Comparison of ENCODE assay signal across 8 mouse cellular contexts in genomic region chr2:92012768-92013445, GRCm38 (mm10). TPM values are rescaled to one million over a fixed set of nuclear protein-coding genes. Genes with fewer than 3 reads are reported as not detected.
A peak's percentile ranks its signal among the peaks of the same experiment; 100 is the strongest.
DNase-seq lines count a peak whose midpoint lies in the region; ATAC-seq and TF ChIP-seq lines count a peak whose summit lies in the region.

No protein-coding gene starts in this region.

- no peak for TF ChIP-seq EP300 in lung, postnatal 0 days (IDR thresholded peaks at IDR 0.05)
- TF ChIP-seq EP300 in liver, postnatal 0 days (IDR thresholded peaks at IDR 0.05; ENCODE audit: low read depth), result no peak

- no peak overlapping the region for H3K4me2 ChIP-seq in lung, postnatal 0 days (replicated peaks; ENCODE audit: low read depth, low read length)
- no peak overlapping the region for H3K4me2 ChIP-seq in liver, postnatal 0 days (ENCODE audit: low read depth, low read length)

- no peak for TF ChIP-seq CTCF in lung, postnatal 0 days (IDR thresholded peaks at IDR 0.05)
- no peak for TF ChIP-seq CTCF in liver, postnatal 0 days (IDR thresholded peaks at IDR 0.05; ENCODE audit: low read depth)

- H3K9ac ChIP-seq in lung, postnatal 0 days (replicated peaks; ENCODE audit: low read depth), result 0 out of 2 replicates have a peak overlapping the region, but pooled peaks have one; percentile 3
- H3K9ac ChIP-seq in liver, postnatal 0 days (replicated peaks), result no peak overlapping the region

- DNase-seq in heart, adult 18-20 months, result peak; percentile 75 to 88
- no peak for DNase-seq in heart, adult 8-10 months (ENCODE audit: low spot score)
- DNase-seq in embryo, embryonic 9.5 days (ENCODE audit: extremely low spot score), result peak; percentile 53
- DNase-seq in heart, postnatal 14 days, result peak; percentile 78 to 80
- DNase-seq in lung, postnatal 0 days (ENCODE audit: low spot score), result peak; percentile 93
- no peak for DNase-seq in thymus, postnatal 4 days
- no peak for DNase-seq in left cerebral cortex, adult 18-20 months (ENCODE audit: low spot score in 2 of 2)
- DNase-seq in liver, postnatal 0 days, result no peak

- no peaks in the 10 kb centered on the region for H3K36me3 ChIP-seq in lung, postnatal 0 days (ENCODE audit: insufficient read depth, low read length)
- no peaks in the 10 kb centered on the region for H3K36me3 ChIP-seq in liver, postnatal 0 days (replicated peaks; ENCODE audit: insufficient read depth, low read length)

- H3K27me3 ChIP-seq in lung, postnatal 0 days (replicated peaks; ENCODE audit: insufficient read depth, low read length), result no peaks in the 10 kb centered on the region
- H3K27me3 ChIP-seq in liver, postnatal 0 days (ENCODE audit: insufficient read depth, low read length), result no peaks in the 10 kb centered on the region

- H3K9me3 ChIP-seq in lung, postnatal 0 days (ENCODE audit: low read length), result no peaks in the 10 kb centered on the region
- H3K9me3 ChIP-seq in liver, postnatal 0 days (ENCODE audit: low read length), result no peaks in the 10 kb centered on the region

- H3K4me3 ChIP-seq in lung, postnatal 0 days (ENCODE audit: low read depth, low read length), result no peak overlapping the region
- no peak overlapping the region for H3K4me3 ChIP-seq in liver, postnatal 0 days (ENCODE audit: low read depth, low read length)

- intact Hi-C loops in heart, postnatal 14 days (cut with DNase I), result no loop called here

- 41% methylated on average over 8 of the region's 8 CpGs for WGBS in lung, postnatal 0 days
- 65% methylated on average over 8 of the region's 8 CpGs for WGBS in liver, postnatal 0 days (ENCODE audit: insufficient replicate concordance)

- peak; percentile 56 for ATAC-seq in lung, postnatal 0 days
- ATAC-seq in liver, postnatal 0 days, result no peak

- peaks cover 12% of the 10 kb centered on the region; the same call in 1 of the 2 replicates for H3K4me1 ChIP-seq in lung, postnatal 0 days (ENCODE audit: insufficient read depth, low read depth, low read length)
- H3K4me1 ChIP-seq in liver, postnatal 0 days (ENCODE audit: insufficient read depth), result peaks cover 12% of the 10 kb centered on the region

- H3K27ac ChIP-seq in lung, postnatal 0 days (ENCODE audit: low read length), result peak overlapping the region; percentile 71
- no peak overlapping the region for H3K27ac ChIP-seq in liver, postnatal 0 days (ENCODE audit: low read depth)

RNA-seq across cellular contexts. Expression of gene Creb3l1, which starts 11.4 kb away (rescaled TPM):
- 1 to 10 TPM; 4.3 to 6.5 TPM for total RNA-seq in heart, adult 18-20 months (2021)
- total RNA-seq in heart, adult 8-10 months (2022), result 1 to 10 TPM; 2.5 to 4.0 (median 3.1) TPM
- total RNA-seq in heart, postnatal 14 days (2021), result 1 to 10 TPM; 8.0 to 8.5 TPM
- polyA plus RNA-seq in lung, postnatal 0 days (2015; fragmentation: Nextera tagmentation; extraction: Ambion mirVana), result 7.0 and 8.1 TPM in 2 replicates
- total RNA-seq in left cerebral cortex, adult 18-20 months (2021), result 1 to 10 TPM; 2.3 to 2.6 TPM
- polyA plus RNA-seq in liver, postnatal 0 days (2015; fragmentation: Nextera tagmentation; extraction: Ambion mirVana), result 0.63 TPM in 2 replicates

RNA-seq across cellular contexts. Expression of gene Dgkz, which starts 37.2 kb away (rescaled TPM):
- total RNA-seq in heart, adult 18-20 months (2021), result 10 to 100 TPM; 33.8 to 35.9 TPM
- total RNA-seq in heart, adult 8-10 months (2022), result 10 to 100 TPM; 31.4 to 49.0 (median 42.7) TPM
- 10 to 100 TPM; 62.3 to 63.1 TPM for total RNA-seq in heart, postnatal 14 days (2021)
- 50.7 and 54.0 TPM in 2 replicates for polyA plus RNA-seq in lung, postnatal 0 days (2015; fragmentation: Nextera tagmentation; extraction: Ambion mirVana)
- total RNA-seq in left cerebral cortex, adult 18-20 months (2021), result 100 to 1,000 TPM; 491 to 526 TPM
- 13.9 and 15.9 TPM in 2 replicates for polyA plus RNA-seq in liver, postnatal 0 days (2015; fragmentation: Nextera tagmentation; extraction: Ambion mirVana)

Comparison
In these comparisons a context has a peak if more than half of its experiments do, and no peak if none do; other contexts are left out.
1. DNase-seq: peak in heart, adult 18-20 months (2 of 2), embryo, embryonic 9.5 days (single experiment), heart, postnatal 14 days (2 of 2) and lung, postnatal 0 days (single experiment); none in heart, adult 8-10 months (single experiment), thymus, postnatal 4 days (single experiment), left cerebral cortex, adult 18-20 months (0 of 2) and liver, postnatal 0 days (single experiment).
2. RNA of gene Dgkz, which starts 37.2 kb away (total RNA-seq): 491 to 526 TPM in left cerebral cortex, adult 18-20 months; 62.3 to 63.1 TPM in heart, postnatal 14 days, 31.4 to 49.0 TPM in heart, adult 8-10 months and 33.8 to 35.9 TPM in heart, adult 18-20 months; every median in the first group is over 4 times any median in the second.